Mouse (Mus musculus) cerebellum, postnatal 4 days (tissue): ENCODE measurements at regions not wholly inside any gene's neighbourhood (a gene's known extent, or its start where the extent isn't known, plus 50 kb on each side); places are given as distances from the start of the nearest gene placed in this dataset.

Source experiments
- DNase-seq, 2 experiments: peaks; one replicate each; pipeline ENCODE4 v3.0.0; 2022; ENCODE audit warnings: low spot score in 2 of 2, mixed read lengths in 1 of 2

GRCm38 (mm10) chr17:81185685-81186084 lies 120.8 kb upstream of the Thumpd2 start:
- DNase-seq: no peak

GRCm38 (mm10) chr17:81180813-81181424 lies 116.0 kb upstream of the Thumpd2 start:
- DNase-seq: no peak

GRCm38 (mm10) chr17:81176306-81176705 lies 111.4 kb upstream of the Thumpd2 start:
- DNase-seq: no peak

- DNase-seq: no peak
Measured at GRCm38 (mm10) chr17:81175877-81176276, 111.0 kb upstream of the Thumpd2 start.

- no peak for DNase-seq
Measured at GRCm38 (mm10) chr17:81172943-81173342, 108.1 kb upstream of the Thumpd2 start.

GRCm38 (mm10) chr17:81169118-81169517 lies 104.2 kb upstream of the Thumpd2 start:
- DNase-seq: no peak

GRCm38 (mm10) chr17:81150730-81151129 lies 85.8 kb upstream of the Thumpd2 start:
- DNase-seq: no peak

GRCm38 (mm10) chr17:81134702-81135101 lies 69.8 kb upstream of the Thumpd2 start:
- DNase-seq: no peak

GRCm38 (mm10) chr17:81133227-81133626 lies 68.3 kb upstream of the Thumpd2 start:
- DNase-seq: peak; percentile 44 to 84
